Mouse (Mus musculus): ENCODE measurements at regions not wholly inside any gene's neighbourhood (a gene's known extent, or its start where the extent isn't known, plus 50 kb on each side); places are given as distances from the start of the nearest gene placed in this dataset.
"Not testable (repeated sequence)": the region's sequence is repeated elsewhere in the genome, so short reads cannot be mapped to it uniquely, and the experiment has no call there.

DNA sequence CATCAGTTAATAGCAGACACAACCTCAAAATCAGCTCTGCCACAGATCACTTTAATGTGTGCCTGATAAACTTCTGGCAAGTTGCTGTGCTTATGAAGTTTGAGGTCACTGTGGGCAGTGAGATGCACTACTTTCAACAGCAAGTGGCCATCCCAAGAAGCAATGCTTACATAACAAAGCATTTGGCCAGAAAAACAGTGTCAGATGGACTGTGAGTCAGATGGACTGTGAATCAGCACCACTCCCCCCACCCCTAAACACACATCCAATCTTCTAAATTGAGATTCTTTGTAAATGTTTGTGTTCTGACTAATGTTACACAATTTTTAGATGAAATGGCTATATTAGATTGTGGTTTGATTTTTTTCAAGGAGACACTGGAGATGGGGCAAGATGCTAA is 550.7 kb downstream of the Nxph1 start:
- Histone ChIP-seq H3K27me3 (ENCODE audit: insufficient read depth, poor library complexity, severe bottlenecking) (no peaks in the 10 kb centered on the region), H3K4me1 (replicated peaks) (no peaks in the 10 kb centered on the region), H3K27ac (no peak overlapping the region), H3K9me3 (no peaks in the 10 kb centered on the region), H3K4me3 (no peak overlapping the region), H3K36me3 (no peaks in the 10 kb centered on the region)
- DNase-seq (ENCODE audit: low spot score): no peak

DNA sequence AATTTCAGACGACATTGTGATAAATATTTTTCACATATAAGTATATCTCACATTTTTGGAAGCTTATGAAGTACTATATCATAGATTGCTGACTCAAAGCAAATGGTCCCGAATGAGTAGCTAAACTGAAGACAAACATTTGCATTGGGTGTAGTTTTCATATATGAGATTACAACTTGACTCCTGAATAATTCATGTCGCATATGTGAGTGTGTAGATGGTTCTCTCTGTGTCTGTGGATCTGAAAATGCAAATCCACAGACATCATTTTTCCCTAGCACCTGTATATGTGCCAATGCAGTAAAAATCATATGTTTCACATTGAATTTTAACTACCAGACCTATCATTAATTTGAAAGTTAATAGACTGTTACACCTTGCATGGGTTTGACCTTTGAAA is 586.2 kb downstream of the Nxph1 start:
- H3K9me3 ChIP-seq: no peaks in the 10 kb centered on the region
- no peak overlapping the region for H3K27ac ChIP-seq
- no peaks in the 10 kb centered on the region for H3K4me1 ChIP-seq (replicated peaks)
- DNase-seq (ENCODE audit: low spot score): no peak
- no peaks in the 10 kb centered on the region for H3K36me3 ChIP-seq
- H3K27me3 ChIP-seq (ENCODE audit: insufficient read depth, poor library complexity, severe bottlenecking): no peaks in the 10 kb centered on the region
- 82% methylated on average over 3 of the region's 3 CpGs for WGBS
- H3K4me3 ChIP-seq: no peak overlapping the region

DNA sequence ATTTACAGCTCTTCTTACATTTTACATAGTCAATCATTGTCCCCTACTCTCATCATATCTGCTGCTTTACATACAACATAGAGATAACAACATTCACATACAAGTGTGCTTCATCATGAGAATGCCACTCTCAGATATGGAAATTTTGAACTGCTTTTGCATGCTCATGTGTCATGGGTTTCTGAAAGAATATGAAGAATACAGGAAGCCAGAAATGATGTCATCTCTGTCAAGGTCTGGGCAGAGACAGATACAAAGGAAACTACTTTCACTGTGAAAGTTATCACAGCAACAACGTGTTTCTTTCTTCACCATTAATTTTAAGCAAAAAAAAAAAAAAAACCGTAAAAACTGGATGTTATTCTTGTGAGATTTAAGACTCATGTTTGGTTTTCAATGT is 590.5 kb downstream of the Nxph1 start:
- no peaks in the 10 kb centered on the region for H3K27me3 ChIP-seq (ENCODE audit: insufficient read depth, poor library complexity, severe bottlenecking)
- DNase-seq (ENCODE audit: low spot score): no peak

DNA sequence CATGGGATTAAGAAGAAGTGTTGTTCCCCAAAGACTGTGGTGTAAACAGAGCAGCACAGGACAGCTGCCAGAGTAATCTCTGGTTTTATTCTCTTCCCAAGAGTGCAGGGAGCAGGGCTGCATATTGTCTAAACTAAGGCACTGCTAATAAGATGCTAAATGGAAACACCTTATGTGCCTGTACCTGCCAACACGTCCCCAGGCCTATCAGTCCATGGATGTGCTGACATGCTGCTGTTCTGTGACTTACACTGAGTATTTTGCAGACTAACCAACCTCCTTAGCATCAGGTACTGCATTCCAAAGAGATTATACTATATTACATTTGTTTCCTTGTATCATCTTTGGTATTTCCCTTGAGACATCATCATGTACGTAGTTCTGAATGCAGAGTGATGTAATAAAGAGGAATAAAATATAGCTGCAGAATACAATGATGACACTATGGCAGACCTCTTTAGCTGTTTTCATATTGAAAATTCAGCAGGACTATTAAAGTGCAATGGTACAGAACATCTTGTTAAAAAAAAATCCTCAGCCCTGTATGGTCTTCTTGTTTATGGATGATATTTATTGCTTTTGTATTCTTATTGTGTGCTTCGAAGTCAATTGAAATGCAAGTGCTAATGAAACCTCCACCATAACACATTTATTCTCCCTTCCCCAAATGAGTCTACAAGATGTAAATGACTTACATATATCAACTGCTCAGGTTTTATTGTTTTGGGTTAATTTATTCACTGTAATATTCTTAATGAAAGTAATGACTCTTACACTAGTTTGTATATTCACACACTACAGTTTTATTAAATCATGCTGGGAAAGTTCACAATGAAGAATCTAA is 602.1 kb downstream of the Nxph1 start:
- no peaks in the 10 kb centered on the region for H3K27me3 ChIP-seq (ENCODE audit: insufficient read depth, poor library complexity, severe bottlenecking)
- DNase-seq (ENCODE audit: low spot score): no peak
- H3K36me3 ChIP-seq: no peaks in the 10 kb centered on the region
- no peaks in the 10 kb centered on the region for H3K4me1 ChIP-seq (replicated peaks)
- H3K9me3 ChIP-seq: no peaks in the 10 kb centered on the region
- no peak overlapping the region for H3K4me3 ChIP-seq
- 86% methylated on average over 3 of the region's 3 CpGs for WGBS
- no peak overlapping the region for H3K27ac ChIP-seq

More for the DNA sequence above, 590.5 kb downstream of the Nxph1 start:
- no peaks in the 10 kb centered on the region for H3K9me3 ChIP-seq
- no peak overlapping the region for H3K4me3 ChIP-seq
- no peak overlapping the region for H3K27ac ChIP-seq
- H3K36me3 ChIP-seq: no peaks in the 10 kb centered on the region
- H3K4me1 ChIP-seq (replicated peaks): no peaks in the 10 kb centered on the region
- 75% methylated on average over 2 of the region's 2 CpGs for WGBS

DNA sequence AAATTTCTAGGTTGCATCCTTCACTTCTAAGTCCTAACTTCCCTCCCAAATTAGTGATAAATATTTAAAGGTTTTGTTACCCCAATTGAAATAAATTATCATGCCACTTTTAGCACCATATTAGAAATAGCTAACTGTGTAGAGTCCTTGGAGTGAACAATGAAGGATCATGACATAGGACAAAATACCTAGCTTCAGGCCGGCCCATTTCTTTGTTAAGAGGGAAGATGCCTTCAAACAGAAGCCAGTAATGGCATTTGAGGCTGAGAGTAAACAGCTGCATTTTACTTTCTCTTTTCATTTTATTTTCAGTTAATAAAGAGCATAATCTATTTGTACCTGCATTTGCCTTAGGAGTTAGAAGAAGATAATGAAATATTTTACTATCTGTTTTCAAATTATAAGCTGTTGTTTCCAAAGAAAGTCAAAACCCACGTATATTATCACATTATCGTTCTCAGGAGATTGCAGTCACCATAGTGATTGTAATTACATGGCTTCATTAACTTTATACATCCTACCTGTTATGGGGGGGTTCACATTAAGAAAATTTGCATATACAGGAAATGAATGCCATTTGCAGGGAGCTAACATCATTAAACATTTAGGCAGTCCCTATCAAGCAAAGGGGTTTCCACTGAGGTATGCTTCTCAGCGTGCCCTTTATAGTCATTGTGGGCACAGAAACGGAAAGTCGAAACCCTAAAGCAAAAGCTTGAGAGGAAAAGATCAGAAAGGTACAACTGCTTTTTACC is 615.2 kb downstream of the Nxph1 start:
- H3K4me3 ChIP-seq: no peak overlapping the region
- no peaks in the 10 kb centered on the region for H3K36me3 ChIP-seq
- H3K27me3 ChIP-seq (ENCODE audit: insufficient read depth, poor library complexity, severe bottlenecking): no peaks in the 10 kb centered on the region
- DNase-seq (ENCODE audit: low spot score): no peak
- 85% methylated on average over 6 of the region's 6 CpGs for WGBS
- no peaks in the 10 kb centered on the region for H3K4me1 ChIP-seq (replicated peaks)
- H3K9me3 ChIP-seq: no peaks in the 10 kb centered on the region
- no peak overlapping the region for H3K27ac ChIP-seq

DNA sequence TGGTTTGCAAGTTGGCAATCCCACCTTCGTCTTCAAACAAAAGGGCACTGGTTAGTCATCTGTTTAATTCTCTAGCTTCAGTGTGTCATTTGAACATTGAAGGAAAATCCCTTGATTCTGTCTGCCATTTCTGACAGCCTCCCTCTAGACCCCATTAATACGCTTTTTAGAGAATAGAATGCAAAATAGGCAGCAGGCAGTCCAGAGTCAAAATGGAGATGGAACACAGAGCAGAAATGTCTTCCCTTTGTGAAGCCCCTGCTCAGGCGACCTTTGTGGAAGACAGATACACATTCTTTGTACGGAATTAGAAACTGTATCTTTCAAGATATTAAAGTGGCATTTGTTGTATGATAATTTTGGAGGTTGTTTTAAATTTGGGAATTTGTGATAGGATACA is 623.6 kb downstream of the Nxph1 start:
- 66% methylated on average over 4 of the region's 4 CpGs for WGBS
- no peak for DNase-seq (ENCODE audit: low spot score)
- no peaks in the 10 kb centered on the region for H3K27me3 ChIP-seq (ENCODE audit: insufficient read depth, poor library complexity, severe bottlenecking)

DNA sequence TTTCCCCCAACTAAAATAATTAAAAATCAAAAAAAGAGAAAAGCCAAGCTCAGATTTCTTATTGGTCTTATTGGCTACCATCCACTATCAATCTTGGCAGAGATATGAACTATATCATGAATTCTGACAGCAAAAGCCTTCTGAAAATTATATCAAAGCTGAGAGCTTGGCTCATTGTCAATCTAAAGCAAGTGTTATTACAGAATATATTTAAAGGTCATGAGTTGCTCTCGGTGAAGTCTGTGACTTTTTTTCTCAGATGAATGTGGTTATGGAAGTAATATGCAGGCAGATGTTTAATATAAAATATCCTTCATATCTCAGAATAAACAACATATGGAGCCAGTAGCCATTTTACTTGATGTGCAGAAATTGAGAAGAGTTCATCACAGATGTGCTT is 645.2 kb downstream of the Nxph1 start:
- 84% methylated on average over 1 of the region's 1 CpGs for WGBS
- no peaks in the 10 kb centered on the region for H3K4me1 ChIP-seq (replicated peaks)
- no peaks in the 10 kb centered on the region for H3K27me3 ChIP-seq (ENCODE audit: insufficient read depth, poor library complexity, severe bottlenecking)

More for the DNA sequence above, 623.6 kb downstream of the Nxph1 start:
- Histone ChIP-seq H3K4me1 (replicated peaks) (no peaks in the 10 kb centered on the region), H3K36me3 (no peaks in the 10 kb centered on the region), H3K4me3 (no peak overlapping the region), H3K9me3 (no peaks in the 10 kb centered on the region), H3K27ac (no peak overlapping the region)

DNA sequence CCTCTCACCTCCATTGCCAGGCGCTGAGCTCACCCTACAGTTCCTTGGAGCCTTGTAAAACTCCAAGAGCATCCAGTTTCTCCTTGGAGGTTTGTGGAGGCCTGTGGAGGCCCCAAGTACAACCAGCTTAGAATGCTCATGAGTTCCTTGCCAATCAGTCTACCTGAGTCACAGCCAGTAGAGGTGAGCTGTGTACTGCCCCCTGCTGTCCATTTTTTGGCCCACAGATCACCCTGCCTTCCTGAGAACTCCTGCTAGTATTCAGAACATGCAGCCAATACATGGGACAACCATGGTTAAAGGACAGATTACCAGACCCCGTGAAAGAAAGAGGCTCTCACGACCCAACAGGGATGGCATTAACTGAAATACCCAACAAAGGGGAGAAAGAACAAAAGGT is 651.2 kb downstream of the Nxph1 start:
- Histone ChIP-seq H3K4me3 (no peak overlapping the region), H3K36me3 (no peaks in the 10 kb centered on the region), H3K27me3 (ENCODE audit: insufficient read depth, poor library complexity, severe bottlenecking) (no peaks in the 10 kb centered on the region), H3K27ac (no peak overlapping the region), H3K9me3 (no peaks in the 10 kb centered on the region), H3K4me1 (replicated peaks) (no peaks in the 10 kb centered on the region)
- no peak for DNase-seq (ENCODE audit: low spot score)
- 75% methylated on average over 3 of the region's 3 CpGs for WGBS

More for the DNA sequence above, 645.2 kb downstream of the Nxph1 start:
- Histone ChIP-seq H3K27ac (no peak overlapping the region), H3K36me3 (no peaks in the 10 kb centered on the region), H3K9me3 (no peaks in the 10 kb centered on the region), H3K4me3 (no peak overlapping the region)
- DNase-seq (ENCODE audit: low spot score): no peak

DNA sequence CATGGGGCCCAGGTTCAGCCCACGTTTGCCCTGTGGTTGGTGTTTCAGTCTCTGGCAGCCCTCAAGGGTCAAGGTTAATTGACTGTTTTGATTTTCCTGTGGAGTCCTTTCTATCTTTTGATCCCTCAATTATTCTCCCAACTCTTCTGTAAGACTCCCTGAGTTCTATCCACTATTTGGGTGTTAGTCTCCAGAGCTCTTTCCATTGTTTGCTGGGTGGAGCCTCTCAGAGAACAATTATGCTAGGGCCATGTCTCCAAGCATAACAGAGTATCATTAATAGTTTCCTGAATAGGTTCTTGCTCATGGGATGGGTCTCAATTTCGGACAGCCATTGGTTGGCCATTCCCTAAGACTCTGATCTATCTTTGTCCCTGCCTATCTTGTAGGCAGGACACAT is 685.7 kb downstream of the Nxph1 start:
- no peak overlapping the region for H3K4me3 ChIP-seq
- H3K27me3 ChIP-seq (ENCODE audit: insufficient read depth, poor library complexity, severe bottlenecking): no peaks in the 10 kb centered on the region
- no peak overlapping the region for H3K27ac ChIP-seq
- 57% methylated on average over 2 of the region's 2 CpGs for WGBS
- H3K9me3 ChIP-seq: no peaks in the 10 kb centered on the region
- no peaks in the 10 kb centered on the region for H3K36me3 ChIP-seq
- no peak for DNase-seq (ENCODE audit: low spot score)
- H3K4me1 ChIP-seq (replicated peaks): no peaks in the 10 kb centered on the region

DNA sequence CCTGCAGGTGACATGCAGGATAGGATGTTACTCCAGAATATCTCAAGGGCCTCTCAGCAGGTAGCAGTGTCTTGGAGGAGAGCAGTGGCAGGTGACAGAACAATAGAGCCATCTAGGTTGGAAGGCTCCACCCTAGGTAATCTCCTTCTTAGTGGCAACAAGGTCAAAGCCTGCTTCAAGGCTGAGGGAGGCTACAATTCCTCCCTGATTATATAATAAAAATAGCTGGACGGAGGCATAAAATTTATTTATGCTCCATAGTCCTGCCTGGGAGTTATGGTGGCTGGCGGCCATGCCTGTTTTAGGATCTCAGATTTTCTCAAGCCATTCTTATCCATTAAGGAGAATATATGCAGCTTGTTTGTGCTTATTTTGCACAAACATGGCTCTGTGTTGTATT is 695.2 kb downstream of the Nxph1 start:
- not testable (repeated sequence) for H3K4me3 ChIP-seq; H3K36me3 ChIP-seq; H3K4me1 ChIP-seq (replicated peaks); H3K27ac ChIP-seq; H3K27me3 ChIP-seq (ENCODE audit: insufficient read depth, poor library complexity, severe bottlenecking); H3K9me3 ChIP-seq; DNase-seq (ENCODE audit: low spot score)
- WGBS: 89% methylated on average over 2 of the region's 2 CpGs

DNA sequence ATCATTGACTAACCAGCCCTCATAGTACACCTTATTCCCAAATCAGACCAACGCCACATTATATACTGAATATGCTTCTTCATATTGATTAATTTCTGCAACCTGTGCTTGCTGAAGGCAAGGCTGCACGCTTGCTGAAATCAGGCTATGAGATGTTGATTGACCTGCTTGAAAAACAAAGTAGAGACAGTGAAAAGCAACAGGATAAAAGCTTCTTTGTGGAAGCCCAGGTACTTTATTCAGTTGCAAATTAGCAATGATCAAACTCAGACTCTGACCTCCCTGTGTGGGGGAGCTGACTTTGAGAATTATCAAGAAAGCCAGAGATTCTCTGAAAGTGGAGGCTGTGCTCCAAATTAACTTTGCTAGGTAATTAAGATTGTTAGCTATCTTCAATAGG is 695.7 kb downstream of the Nxph1 start:
- 86% methylated on average over 2 of the region's 2 CpGs for WGBS
- not testable (repeated sequence) for H3K4me1 ChIP-seq (replicated peaks); H3K9me3 ChIP-seq; H3K27me3 ChIP-seq (ENCODE audit: insufficient read depth, poor library complexity, severe bottlenecking); H3K27ac ChIP-seq; H3K4me3 ChIP-seq; DNase-seq (ENCODE audit: low spot score); H3K36me3 ChIP-seq

DNA sequence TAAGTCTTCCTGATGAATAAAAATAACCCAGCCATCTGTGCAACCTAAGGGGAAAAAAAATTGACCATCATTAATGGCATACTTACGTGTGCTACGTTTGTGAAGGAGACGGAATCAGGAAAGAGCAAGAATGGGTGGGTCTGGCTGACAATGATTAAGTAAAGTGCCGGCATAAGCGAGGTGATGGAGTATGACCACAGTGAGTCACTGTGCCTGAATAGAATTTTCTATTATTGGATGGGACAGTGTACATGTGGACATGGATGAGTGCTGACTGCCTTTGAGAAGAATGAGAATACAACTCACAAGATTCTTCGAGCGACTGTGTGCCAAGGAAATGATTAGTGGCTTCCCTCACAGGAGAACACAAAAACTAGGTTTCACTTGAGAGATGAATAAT is 711.4 kb downstream of the Nxph1 start:
- H3K4me3 ChIP-seq: no peak overlapping the region
- H3K36me3 ChIP-seq: no peaks in the 10 kb centered on the region
- no peak overlapping the region for H3K27ac ChIP-seq
- WGBS: 93% methylated on average over 7 of the region's 7 CpGs
- no peaks in the 10 kb centered on the region for H3K4me1 ChIP-seq (replicated peaks)
- no peaks in the 10 kb centered on the region for H3K27me3 ChIP-seq (ENCODE audit: insufficient read depth, poor library complexity, severe bottlenecking)
- H3K9me3 ChIP-seq: peaks cover 4% of the 10 kb centered on the region; the same call in 1 of the 2 replicates
- DNase-seq (ENCODE audit: low spot score): no peak

DNA sequence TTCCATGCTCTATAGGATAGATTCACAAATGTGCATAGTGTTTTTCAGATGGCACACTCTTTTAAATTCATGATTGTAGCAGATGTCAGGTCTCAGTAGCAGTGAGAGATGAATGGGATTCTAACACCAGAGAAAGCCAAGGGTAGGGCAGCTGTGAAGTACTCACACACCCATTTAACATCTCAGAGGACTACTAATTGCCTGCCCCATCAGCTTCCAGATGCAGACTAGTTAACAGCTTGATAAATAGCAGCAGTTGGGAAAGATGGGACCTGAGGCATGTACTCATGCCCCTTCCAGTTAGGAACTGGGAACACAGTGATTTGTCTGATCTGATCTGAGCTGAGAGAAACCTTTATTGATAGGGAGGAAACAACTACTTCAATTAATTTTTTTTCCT is 737.0 kb downstream of the Nxph1 start:
- no peaks in the 10 kb centered on the region for H3K9me3 ChIP-seq
- no peak overlapping the region for H3K4me3 ChIP-seq
- H3K4me1 ChIP-seq (replicated peaks): no peaks in the 10 kb centered on the region
- no peak for DNase-seq (ENCODE audit: low spot score)
- no peaks in the 10 kb centered on the region for H3K27me3 ChIP-seq (ENCODE audit: insufficient read depth, poor library complexity, severe bottlenecking)
- H3K27ac ChIP-seq: no peak overlapping the region
- H3K36me3 ChIP-seq: no peaks in the 10 kb centered on the region
